Mouse (Mus musculus): Measurements from ENCODE around the gene Spo11. TPM values are rescaled to one million over a fixed set of nuclear protein-coding genes. Genes with fewer than 3 reads are reported as not detected.

Gene Spo11
- total RNA-seq, 2 experiments from 2014 or later: 0.44 to 0.74 TPM

- intact Hi-C loops (cut with DNase I): no loop called here
- no peak for DNase-seq
These were observed 25.5 kb upstream of the Spo11 start for GRCm38 (mm10) chr2:172951976-172952375.

- no peak for DNase-seq
- intact Hi-C loops (cut with DNase I): no loop called here
These were observed 18.9 kb upstream of the Spo11 start for GRCm38 (mm10) chr2:172958579-172958978.

- intact Hi-C loops (cut with DNase I): no loop called here
These were observed 18.3 kb upstream of the Spo11 start for GRCm38 (mm10) chr2:172959006-172959768.

GRCm38 (mm10) chr2:172960350-172960749 is 17.1 kb upstream of the Spo11 start:
- DNase-seq: no peak
- intact Hi-C loops (cut with DNase I): no loop called here

More at GRCm38 (mm10) chr2:172959006-172959768, 18.3 kb upstream of the Spo11 start:
- no peak for DNase-seq

GRCm38 (mm10) chr2:172961211-172961610 is 16.3 kb upstream of the Spo11 start:
- intact Hi-C loops (cut with DNase I): no loop called here
- no peak for DNase-seq

- intact Hi-C loops (cut with DNase I): no loop called here
- DNase-seq: no peak
These were observed 12.3 kb upstream of the Spo11 start for GRCm38 (mm10) chr2:172965249-172965648.

GRCm38 (mm10) chr2:172966480-172966879 is 11.0 kb upstream of the Spo11 start:
- no peak for DNase-seq
- intact Hi-C loops (cut with DNase I): no loop called here

- intact Hi-C loops (cut with DNase I): no loop called here
- DNase-seq: no peak
These were observed 5.6 kb upstream of the Spo11 start for GRCm38 (mm10) chr2:172971865-172972264.

GRCm38 (mm10) chr2:172973806-172974565 is 3.5 kb upstream of the Spo11 start:
- no peak for DNase-seq
- intact Hi-C loops (cut with DNase I): no loop called here

GRCm38 (mm10) chr2:172974701-172975100 is 2.8 kb upstream of the Spo11 start:
- peak; percentile 64 for DNase-seq
- intact Hi-C loops (cut with DNase I): no loop called here

GRCm38 (mm10) chr2:172975159-172975558 is 2.3 kb upstream of the Spo11 start:
- intact Hi-C loops (cut with DNase I): no loop called here
- no peak for DNase-seq

GRCm38 (mm10) chr2:172976661-172977238 is 750 bp upstream of the Spo11 start:
- intact Hi-C loops (cut with DNase I): no loop called here
- DNase-seq: no peak

GRCm38 (mm10) chr2:172978131-172978633 is 682 bp downstream of the Spo11 start:
- no peak for DNase-seq
- intact Hi-C loops (cut with DNase I): no loop called here

GRCm38 (mm10) chr2:172979666-172980345 is 2.3 kb downstream of the Spo11 start:
- no peak for DNase-seq
- intact Hi-C loops (cut with DNase I): no loop called here

GRCm38 (mm10) chr2:172982776-172983561 is 5.5 kb downstream of the Spo11 start:
- DNase-seq: no peak
- intact Hi-C loops (cut with DNase I): no loop called here

GRCm38 (mm10) chr2:172990161-172990560 is 12.7 kb downstream of the Spo11 start:
- DNase-seq: no peak
- intact Hi-C loops (cut with DNase I): loop anchor here (5.0 kb wide), 1 partner anchor 158 kb away; no protein-coding TSS in a partner anchor

GRCm38 (mm10) chr2:172996207-172996606 is 18.7 kb downstream of the Spo11 start:
- DNase-seq: peak; percentile 84
- intact Hi-C loops (cut with DNase I): loop anchor here (5.0 kb wide), 1 partner anchor 519 kb away; no protein-coding TSS in a partner anchor

- intact Hi-C loops (cut with DNase I): loop anchor here (2.0 to 5.0 kb wide), 2 partner anchors 49 to 520 kb away; no protein-coding TSS in a partner anchor
- no peak for DNase-seq
These were observed 20.2 kb downstream of the Spo11 start for GRCm38 (mm10) chr2:172997748-172998147.

GRCm38 (mm10) chr2:172998478-172998877 is 21.0 kb downstream of the Spo11 start:
- DNase-seq: no peak
- intact Hi-C loops (cut with DNase I): loop anchor here (2.0 to 5.0 kb wide), 2 partner anchors 48 to 521 kb away; no protein-coding TSS in a partner anchor

Data from left cerebral cortex, postnatal 4 days (tissue).